8 mouse cellular contexts compared by ENCODE assay signal in the genomic region with DNA sequence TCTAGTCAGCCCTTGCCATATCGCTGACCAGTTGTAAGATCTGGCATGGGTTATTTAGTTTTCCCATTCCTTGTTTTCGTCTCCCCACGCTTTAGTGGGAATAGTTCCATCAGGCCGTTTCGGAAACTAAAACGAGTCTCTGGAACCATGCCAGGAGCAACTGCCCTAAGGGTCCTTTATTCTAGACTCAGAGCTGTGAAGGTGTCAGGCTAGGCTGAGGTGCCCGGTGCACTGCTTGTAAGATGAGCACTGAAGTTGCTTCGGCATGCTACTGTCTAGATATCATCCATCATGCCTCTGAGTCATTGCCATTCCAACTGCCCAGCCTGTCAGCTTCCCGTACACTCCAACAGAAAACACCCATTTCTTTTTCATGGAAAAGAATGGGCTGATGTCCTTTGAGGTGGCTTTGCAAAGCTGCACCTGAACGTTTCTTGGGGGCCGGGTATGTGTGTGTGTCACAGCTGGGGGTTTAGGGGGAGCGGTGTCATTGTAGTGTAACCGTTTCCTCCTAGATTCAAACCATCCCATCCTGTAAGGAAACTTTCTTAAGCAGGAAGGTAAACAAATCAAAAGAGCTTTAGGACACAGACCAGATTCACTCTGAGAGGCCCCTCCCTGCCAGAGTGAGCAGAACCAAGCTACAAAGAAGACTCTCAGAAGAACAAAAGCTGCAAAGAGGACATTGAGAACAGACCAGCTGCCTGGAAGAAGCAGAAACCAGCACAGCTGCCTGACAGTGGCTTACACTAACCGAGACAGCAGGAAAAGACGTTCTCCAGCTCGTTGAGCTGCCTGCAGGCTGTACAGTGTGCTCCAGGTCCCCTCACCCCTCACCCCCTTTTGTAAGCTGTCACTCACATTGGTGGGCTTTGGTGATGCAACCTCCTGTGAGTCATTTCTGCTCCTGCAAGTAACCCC.
A peak's percentile ranks its signal among the peaks of the same experiment; 100 is the strongest.
DNase-seq lines count a peak whose midpoint lies in the region; ATAC-seq and TF ChIP-seq lines count a peak whose summit lies in the region.
"Had no signal": no experiment of that assay in that cellular context is flagged by ENCODE, and none has a peak within 500 bp of the region (broad histone marks: within the 10 kb centered on the region; RNA-seq: fewer than 3 reads in every experiment).

No protein-coding gene starts in this region.

- no peaks in the 10 kb centered on the region for H3K36me3 ChIP-seq in heart, postnatal 0 days (replicated peaks; ENCODE audit: control insufficient read depth, insufficient read depth, low read length)
- H3K36me3 ChIP-seq: limb, embryonic 12.5 days had no signal

- 36% methylated on average over 16 of the region's 16 CpGs for WGBS in heart, postnatal 0 days

- H3K4me2 ChIP-seq in heart, postnatal 0 days (ENCODE audit: low read depth, low read length), result peak overlapping the region; percentile 4; the same call in 1 of the 2 replicates
- H3K4me2 ChIP-seq: limb, embryonic 12.5 days had no signal

- no peak for TF ChIP-seq EP300 in heart, postnatal 0 days (IDR thresholded peaks at IDR 0.05; ENCODE audit: low read depth)

- ATAC-seq in heart, postnatal 0 days (ENCODE audit: insufficient read depth, low read depth), result peak; percentile 49; the same call in 1 of the 2 replicates

- no peaks in the 10 kb centered on the region for H3K9me3 ChIP-seq in heart, postnatal 0 days (replicated peaks; ENCODE audit: control insufficient read depth, low read length)

- no peak for TF ChIP-seq CTCF in heart, postnatal 0 days (IDR thresholded peaks at IDR 0.05; ENCODE audit: low read depth)

- H3K4me3 ChIP-seq in heart, postnatal 0 days (ENCODE audit: low read depth, low read length), result no peak overlapping the region
- H3K4me3 ChIP-seq: limb, embryonic 12.5 days had no signal

- no peaks in the 10 kb centered on the region for H3K27me3 ChIP-seq in heart, postnatal 0 days (ENCODE audit: control insufficient read depth, insufficient read depth, low read length)
- H3K27me3 ChIP-seq: limb, embryonic 12.5 days had no signal

- peak; percentile 46 for DNase-seq in kidney, postnatal 10 days
- no peak for DNase-seq in kidney, adult 8-10 months
- peak; percentile 20 for DNase-seq in c-Kit-positive CD71-positive TER-119-negative erythroid progenitor cells, embryonic 14.5 days (ENCODE audit: low read depth)
- DNase-seq in heart, postnatal 0 days (ENCODE audit: low spot score), result peak; percentile 47
- DNase-seq in lung, postnatal 4 days, result peak; percentile 32 to 44
- DNase-seq in testis, postnatal 14 days (ENCODE audit: low spot score), result no peak
- DNase-seq in testis, postnatal 10 days (ENCODE audit: low spot score), result no peak

- H3K27ac ChIP-seq in heart, postnatal 0 days (ENCODE audit: low read depth), result peak overlapping the region; percentile 34; the same call in 1 of the 2 replicates
- H3K27ac ChIP-seq: limb, embryonic 12.5 days had no signal

- peaks cover 5% of the 10 kb centered on the region for H3K4me1 ChIP-seq in heart, postnatal 0 days (ENCODE audit: control insufficient read depth, insufficient read depth)

- no peak overlapping the region for H3K9ac ChIP-seq in heart, postnatal 0 days (replicated peaks; ENCODE audit: low read depth, low read length)
- H3K9ac ChIP-seq: limb, embryonic 12.5 days had no signal

Comparison
In these comparisons a context has a peak if more than half of its experiments do, and no peak if none do; other contexts are left out.
1. DNase-seq: peak in kidney, postnatal 10 days (single experiment), c-Kit-positive CD71-positive TER-119-negative erythroid progenitor cells, embryonic 14.5 days (single experiment), heart, postnatal 0 days (single experiment) and lung, postnatal 4 days (2 of 2); none in kidney, adult 8-10 months (0 of 2), testis, postnatal 14 days (single experiment) and testis, postnatal 10 days (single experiment).